Mouse (Mus musculus) forebrain, embryonic 13.5 days (tissue): Measurements from ENCODE around the gene Ak1. TPM values are rescaled to one million over a fixed set of nuclear protein-coding genes. Genes with fewer than 3 reads are reported as not detected.

Experiments
- ATAC-seq: fragments of 200-750 bp; cut with Nextera tagmentation; 2 replicates; pipeline ENCODE4 v1.8.0; 2017
- H3K27ac ChIP-seq: fragments of 300-500 bp; sonication (generic); 2 replicates; pipeline ENCODE4 v1.5.1; 2015; ENCODE audit warnings: inconsistent platforms, mild to moderate bottlenecking, moderate library complexity
- H3K27me3 ChIP-seq: fragments of 300-500 bp; sonication (generic); 2 replicates; pipeline ENCODE4 v1.6.1; 2015; ENCODE audit warnings: mild to moderate bottlenecking, inconsistent platforms
- H3K36me3 ChIP-seq: fragments of 300-500 bp; sonication (generic); 2 replicates; pipeline ENCODE4 v1.6.1; 2015; ENCODE audit warnings: mild to moderate bottlenecking, inconsistent platforms; ENCODE audit not compliant: poor library complexity, severe bottlenecking
- H3K4me1 ChIP-seq: fragments of 300-500 bp; sonication (generic); 2 replicates; pipeline ENCODE4 v1.6.1; 2015; ENCODE audit warnings: inconsistent platforms
- H3K4me2 ChIP-seq: fragments of 300-500 bp; sonication (generic); 2 replicates; pipeline ENCODE4 v1.6.1; 2015; ENCODE audit warnings: inconsistent platforms, mild to moderate bottlenecking, moderate library complexity
- H3K4me3 ChIP-seq: fragments of 300-500 bp; sonication (generic); 2 replicates; pipeline ENCODE4 v1.5.1; 2015; ENCODE audit warnings: mild to moderate bottlenecking, inconsistent platforms
- H3K9ac ChIP-seq: fragments of 300-500 bp; sonication (generic); 2 replicates; pipeline ENCODE4 v1.6.1; 2015; ENCODE audit warnings: mild to moderate bottlenecking, inconsistent platforms
- H3K9me3 ChIP-seq: fragments of 300-500 bp; sonication (generic); replicated peaks from 2 replicates; pipeline ENCODE4 v1.6.1; 2016; ENCODE audit warnings: inconsistent platforms
- WGBS: fragments of 180-500 bp; shearing (Covaris S2); methylation state at CpG from one replicate; pipeline ENCODE4 v1.1.7; 2015; 5-methylcytosine and 5-hydroxymethylcytosine counted together
- polyA plus RNA-seq: library from polyadenylated mRNA; unstranded; fragments of >200 nt; fragmentation: Nextera tagmentation; extraction: Ambion mirVana; gene quantifications from 2 replicates; pipeline ENCODE4 v1.2.1, GENCODE M21; 2015

Ak1 gene
- polyA plus RNA-seq, 1 experiment from 2014 or later, result 48.8 TPM

DNA sequence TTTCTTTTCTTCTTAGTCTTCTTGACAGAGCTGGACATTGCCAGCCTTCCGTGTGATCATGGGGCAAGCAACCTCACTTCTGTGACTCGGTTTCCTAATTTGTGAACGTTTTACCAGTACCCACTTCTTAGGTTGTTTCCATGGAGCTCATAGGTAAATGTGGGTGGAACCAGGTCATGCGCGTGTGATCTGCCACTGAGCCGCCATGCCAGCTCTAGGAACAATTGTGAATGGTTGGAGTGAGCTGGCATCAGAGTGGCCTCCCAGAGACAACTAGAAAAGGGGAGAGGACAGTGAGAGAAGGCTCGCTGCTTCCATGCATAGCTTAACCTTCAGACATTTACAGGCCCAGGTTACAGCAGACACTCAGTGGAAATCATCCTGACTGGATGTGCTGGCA, 46.6 kb downstream of the Ak1 start:
- no peak for ATAC-seq
- H3K4me1 ChIP-seq, result no peaks in the 10 kb centered on the region; the same call in 1 of the 2 replicates
- no peaks in the 10 kb centered on the region for H3K36me3 ChIP-seq
- no peak overlapping the region for H3K4me2 ChIP-seq
- no peak overlapping the region for H3K9ac ChIP-seq
- H3K27me3 ChIP-seq, result no peaks in the 10 kb centered on the region
- WGBS, result 67% methylated on average over 7 of the region's 7 CpGs
- no peaks in the 10 kb centered on the region for H3K9me3 ChIP-seq
- no peak overlapping the region for H3K4me3 ChIP-seq
- H3K27ac ChIP-seq, result no peak overlapping the region

DNA sequence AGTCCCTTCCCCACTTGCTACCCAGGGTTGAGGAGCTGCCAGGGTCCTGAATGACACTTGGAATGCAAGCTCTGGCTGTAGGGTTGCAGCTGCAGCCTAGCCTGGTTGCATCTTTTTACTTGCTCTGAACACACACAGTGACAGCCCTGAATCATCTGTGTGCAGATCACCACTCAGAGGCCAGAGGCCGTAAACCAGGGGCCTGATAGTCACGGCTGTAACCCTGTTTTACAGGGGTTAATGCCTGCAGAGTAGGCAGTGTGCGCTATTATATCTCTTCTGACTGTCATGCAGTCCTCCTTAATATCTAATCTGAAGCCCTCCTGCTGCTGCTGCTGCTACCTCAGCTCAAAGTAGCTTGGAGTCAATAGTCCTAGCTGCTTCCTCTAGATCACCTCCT, 48.3 kb downstream of the Ak1 start:
- H3K9ac ChIP-seq, result no peak overlapping the region
- H3K4me2 ChIP-seq, result no peak overlapping the region
- ATAC-seq, result no peak
- H3K27me3 ChIP-seq, result no peaks in the 10 kb centered on the region
- 82% methylated on average over 3 of the region's 3 CpGs for WGBS
- H3K27ac ChIP-seq, result no peak overlapping the region
- no peak overlapping the region for H3K4me3 ChIP-seq
- no peaks in the 10 kb centered on the region; the same call in 1 of the 2 replicates for H3K4me1 ChIP-seq
- no peaks in the 10 kb centered on the region for H3K9me3 ChIP-seq
- no peaks in the 10 kb centered on the region for H3K36me3 ChIP-seq

DNA sequence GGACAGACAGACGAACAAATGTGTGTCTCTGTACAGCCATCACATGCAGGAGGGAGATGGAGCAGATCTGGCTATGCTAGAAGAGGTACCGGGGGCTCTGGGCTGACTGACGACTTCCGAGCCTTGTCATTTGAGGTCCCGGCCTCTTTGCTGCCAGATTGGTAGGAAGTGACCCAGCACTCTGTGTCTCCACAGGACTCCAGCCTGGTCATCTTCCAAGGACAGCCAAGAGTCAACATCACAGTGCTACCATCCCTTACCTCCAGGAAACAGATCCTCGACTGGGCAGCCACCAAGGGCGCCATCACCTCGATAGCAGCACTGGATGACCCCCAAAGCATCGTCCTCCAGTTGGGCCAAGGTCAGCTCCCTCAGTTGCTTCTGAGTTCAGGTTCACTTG, 49.6 kb downstream of the Ak1 start:
- H3K27me3 ChIP-seq, result no peaks in the 10 kb centered on the region
- no peak overlapping the region for H3K9ac ChIP-seq
- no peak for ATAC-seq
- no peak overlapping the region for H3K4me2 ChIP-seq
- no peak overlapping the region for H3K27ac ChIP-seq
- H3K4me1 ChIP-seq, result no peaks in the 10 kb centered on the region; the same call in 1 of the 2 replicates
- H3K36me3 ChIP-seq, result no peaks in the 10 kb centered on the region
- H3K4me3 ChIP-seq, result no peak overlapping the region
- whole genome bisulfite sequencing, result 87% methylated on average over 9 of the region's 9 CpGs
- H3K9me3 ChIP-seq, result no peaks in the 10 kb centered on the region

DNA sequence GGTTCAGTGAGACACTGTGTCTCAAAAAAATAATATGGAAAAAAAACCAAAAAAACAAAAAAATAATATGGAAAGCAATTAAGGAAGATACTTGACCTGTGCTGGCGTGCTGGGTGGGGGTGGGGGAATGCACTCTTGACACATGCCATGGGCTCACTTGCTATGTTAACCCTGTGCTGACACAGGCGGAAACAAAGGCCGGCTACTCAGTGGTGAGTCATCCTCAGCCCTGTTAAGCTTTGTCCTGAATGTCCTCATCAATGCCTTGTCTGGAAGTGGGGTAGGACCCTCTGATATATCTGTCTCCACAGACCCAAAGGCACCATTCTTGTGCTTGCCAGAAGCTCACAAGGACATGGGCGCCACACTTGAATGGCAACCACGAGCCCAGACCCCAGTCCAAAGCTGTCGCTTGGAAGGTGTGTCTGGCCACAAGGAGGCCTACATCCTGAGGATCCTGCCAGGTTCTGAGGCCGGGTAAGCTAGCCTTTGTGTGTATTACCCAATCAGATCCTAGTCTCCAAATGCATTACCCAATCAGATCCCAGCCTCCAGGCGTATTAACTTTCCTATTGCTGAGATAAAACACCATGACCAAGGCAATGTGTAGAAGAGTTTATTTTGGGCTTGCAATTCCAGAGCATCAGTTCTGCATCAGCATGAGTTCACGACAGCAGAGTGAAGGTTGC, 50.5 kb downstream of the Ak1 start:
- no peak overlapping the region for H3K4me3 ChIP-seq
- H3K27ac ChIP-seq, result no peak overlapping the region
- H3K4me2 ChIP-seq, result no peak overlapping the region
- 64% methylated on average over 9 of the region's 9 CpGs for WGBS
- H3K27me3 ChIP-seq, result no peaks in the 10 kb centered on the region
- no peaks in the 10 kb centered on the region for H3K9me3 ChIP-seq
- no peaks in the 10 kb centered on the region for H3K36me3 ChIP-seq
- no peaks in the 10 kb centered on the region; the same call in 1 of the 2 replicates for H3K4me1 ChIP-seq
- no peak overlapping the region for H3K9ac ChIP-seq
- no peak for ATAC-seq

DNA sequence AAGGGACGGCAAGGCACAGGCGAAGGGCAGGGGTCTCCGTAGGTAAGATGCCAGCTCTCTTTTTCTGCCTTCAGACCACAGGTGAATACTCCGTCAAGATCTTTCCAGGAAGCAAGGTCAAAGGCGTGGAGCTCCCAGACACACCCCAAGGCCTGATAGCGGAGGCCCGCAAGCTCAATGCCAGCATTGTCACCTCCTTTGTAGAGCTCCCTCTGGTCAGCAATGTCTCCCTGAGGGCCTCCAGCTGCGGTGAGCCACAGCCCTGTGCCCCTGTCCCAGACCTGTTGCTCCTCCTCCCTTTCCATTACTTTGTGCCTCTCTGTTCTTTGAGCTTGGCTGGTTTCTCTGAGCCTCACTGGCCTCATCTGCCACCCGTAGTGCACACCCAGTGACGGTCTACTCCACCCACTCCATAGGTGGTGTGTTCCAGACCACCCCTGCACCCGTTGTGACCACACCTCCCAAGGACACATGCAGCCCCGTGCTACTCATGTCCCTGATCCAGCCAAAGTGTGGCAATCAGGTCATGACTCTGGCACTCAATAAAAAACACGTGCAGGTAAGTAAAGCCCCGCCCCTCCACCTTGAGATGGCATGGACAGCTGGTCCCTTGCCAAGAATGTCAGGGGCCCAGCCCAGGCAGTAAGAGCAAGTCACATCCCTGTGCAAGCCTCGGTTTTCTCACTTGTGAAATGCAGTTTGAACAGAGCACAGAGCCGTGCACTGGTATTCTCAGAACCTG, 51.8 kb downstream of the Ak1 start:
- Histone ChIP-seq H3K9me3 (no peaks in the 10 kb centered on the region), H3K27me3 (no peaks in the 10 kb centered on the region), H3K36me3 (no peaks in the 10 kb centered on the region), H3K9ac (no peak overlapping the region), H3K4me3 (no peak overlapping the region), H3K4me1 (no peaks in the 10 kb centered on the region), H3K27ac (no peak overlapping the region), H3K4me2 (no peak overlapping the region)
- 85% methylated on average over 16 of the region's 16 CpGs for WGBS
- ATAC-seq, result no peak

DNA sequence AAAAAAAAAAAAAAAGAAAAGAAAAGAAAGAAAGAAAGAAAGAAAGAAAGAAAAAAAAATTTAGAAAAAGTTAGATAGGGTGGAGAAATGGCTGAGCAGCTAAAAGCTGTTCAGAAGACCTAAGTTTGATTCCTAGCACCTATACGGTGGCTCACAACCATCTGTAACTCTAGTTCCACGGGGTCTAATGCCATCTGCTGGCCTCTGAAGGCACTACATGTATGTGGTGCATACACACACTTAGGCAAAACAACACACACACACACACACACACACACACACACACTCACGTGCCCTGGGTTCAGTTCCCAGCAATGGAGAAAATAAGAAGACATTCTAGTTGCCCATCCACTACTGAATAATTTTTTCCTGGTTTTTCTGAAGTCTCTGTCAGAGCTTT, 55.3 kb downstream of the Ak1 start:
- H3K27me3 ChIP-seq, result no peaks in the 10 kb centered on the region
- no peaks in the 10 kb centered on the region for H3K9me3 ChIP-seq
- no peak overlapping the region for H3K4me2 ChIP-seq
- no peak overlapping the region for H3K27ac ChIP-seq
- no peaks in the 10 kb centered on the region for H3K36me3 ChIP-seq
- no peak overlapping the region for H3K4me3 ChIP-seq
- ATAC-seq, result no peak
- 89% methylated on average over 3 of the region's 3 CpGs for WGBS
- no peaks in the 10 kb centered on the region for H3K4me1 ChIP-seq
- H3K9ac ChIP-seq, result no peak overlapping the region

DNA sequence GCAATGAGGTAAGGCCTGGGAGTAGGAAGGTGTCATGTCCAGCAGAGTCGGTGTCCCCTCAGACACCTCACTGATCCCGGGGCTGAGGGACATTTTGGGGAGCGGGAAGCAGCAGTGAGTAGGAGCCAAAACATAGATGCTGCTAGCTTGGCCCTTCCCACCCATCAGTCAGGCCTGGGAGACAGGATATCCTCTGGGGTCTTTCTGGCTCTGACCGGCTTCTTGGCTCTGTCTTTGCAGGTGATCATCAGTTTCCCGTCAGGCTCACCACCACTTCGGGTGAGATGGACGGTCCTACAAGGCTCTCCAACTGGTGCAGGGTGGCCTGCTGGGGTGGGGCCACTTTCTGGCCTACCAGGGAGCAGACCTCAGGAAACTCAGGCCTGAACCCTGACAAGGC, 56.1 kb downstream of the Ak1 start:
- no peaks in the 10 kb centered on the region for H3K27me3 ChIP-seq
- no peak overlapping the region for H3K27ac ChIP-seq
- H3K9me3 ChIP-seq, result no peaks in the 10 kb centered on the region
- H3K9ac ChIP-seq, result no peak overlapping the region
- H3K4me3 ChIP-seq, result no peak overlapping the region
- ATAC-seq, result no peak
- no peaks in the 10 kb centered on the region for H3K4me1 ChIP-seq
- H3K4me2 ChIP-seq, result no peak overlapping the region
- WGBS, result 97% methylated on average over 7 of the region's 7 CpGs
- H3K36me3 ChIP-seq, result peaks cover 5% of the 10 kb centered on the region

DNA sequence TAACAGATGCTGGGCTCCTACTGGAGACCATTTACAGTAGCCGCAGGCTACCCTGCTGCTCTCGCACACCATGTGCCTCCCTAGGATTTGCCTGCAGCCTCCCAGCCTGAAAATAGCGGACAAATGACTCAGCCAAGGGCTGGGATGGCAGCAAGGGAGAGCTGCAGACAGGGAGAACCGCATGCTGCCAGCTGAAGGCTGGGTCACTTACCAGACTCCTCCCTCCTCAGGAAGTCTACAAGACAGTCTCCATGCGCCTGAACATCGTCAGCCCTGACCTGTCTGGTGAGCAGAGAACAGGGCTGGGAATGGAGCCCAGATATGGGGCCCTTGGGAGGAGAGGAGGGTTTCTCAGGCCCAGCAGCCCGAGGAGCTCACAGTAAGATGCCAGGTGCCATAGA, 58.5 kb downstream of the Ak1 start:
- H3K9ac ChIP-seq, result no peak overlapping the region; the same call in 1 of the 2 replicates
- H3K4me2 ChIP-seq, result no peak overlapping the region
- no peak overlapping the region for H3K4me3 ChIP-seq
- no peak for ATAC-seq
- 62% methylated on average over 7 of the region's 7 CpGs for WGBS
- H3K27me3 ChIP-seq, result no peaks in the 10 kb centered on the region
- H3K9me3 ChIP-seq, result no peaks in the 10 kb centered on the region
- no peak overlapping the region for H3K27ac ChIP-seq
- no peaks in the 10 kb centered on the region for H3K4me1 ChIP-seq
- peaks cover 29% of the 10 kb centered on the region for H3K36me3 ChIP-seq

DNA sequence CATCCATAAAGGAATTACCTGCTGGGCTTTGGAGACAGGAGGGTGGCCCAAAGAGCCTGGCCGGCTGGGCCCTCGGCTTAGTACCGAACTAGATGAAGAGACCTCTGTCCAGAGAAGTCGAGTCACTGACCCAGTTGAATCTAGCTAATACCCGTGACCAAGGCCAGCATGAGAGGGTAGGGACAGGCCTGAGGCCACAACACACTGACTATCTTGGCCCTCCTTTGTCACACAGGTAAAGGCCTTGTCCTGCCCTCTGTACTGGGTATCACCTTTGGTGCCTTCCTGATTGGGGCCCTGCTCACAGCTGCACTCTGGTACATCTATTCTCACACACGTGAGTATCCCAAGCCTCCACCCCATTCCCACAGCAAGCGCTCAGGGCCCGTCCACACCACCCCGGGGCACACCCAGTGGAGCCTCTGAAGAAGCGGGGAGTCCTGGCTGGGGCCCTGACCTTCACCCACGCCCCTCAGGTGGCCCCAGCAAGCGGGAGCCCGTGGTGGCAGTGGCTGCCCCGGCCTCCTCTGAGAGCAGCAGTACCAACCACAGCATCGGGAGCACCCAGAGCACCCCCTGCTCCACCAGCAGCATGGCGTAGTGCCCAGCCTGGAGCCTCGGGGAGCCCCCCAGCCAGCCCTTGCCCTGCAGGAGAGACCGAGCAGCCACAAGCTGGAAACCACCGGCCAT, 59.5 kb downstream of the Ak1 start:
- Histone ChIP-seq H3K27me3 (no peaks in the 10 kb centered on the region), H3K36me3 (peaks cover 39% of the 10 kb centered on the region), H3K4me3 (no peak overlapping the region), H3K4me2 (no peak overlapping the region), H3K9me3 (no peaks in the 10 kb centered on the region), H3K4me1 (no peaks in the 10 kb centered on the region), H3K9ac (no peak overlapping the region; the same call in 1 of the 2 replicates), H3K27ac (no peak overlapping the region)
- no peak for ATAC-seq
- WGBS, result 90% methylated on average over 19 of the region's 19 CpGs

DNA sequence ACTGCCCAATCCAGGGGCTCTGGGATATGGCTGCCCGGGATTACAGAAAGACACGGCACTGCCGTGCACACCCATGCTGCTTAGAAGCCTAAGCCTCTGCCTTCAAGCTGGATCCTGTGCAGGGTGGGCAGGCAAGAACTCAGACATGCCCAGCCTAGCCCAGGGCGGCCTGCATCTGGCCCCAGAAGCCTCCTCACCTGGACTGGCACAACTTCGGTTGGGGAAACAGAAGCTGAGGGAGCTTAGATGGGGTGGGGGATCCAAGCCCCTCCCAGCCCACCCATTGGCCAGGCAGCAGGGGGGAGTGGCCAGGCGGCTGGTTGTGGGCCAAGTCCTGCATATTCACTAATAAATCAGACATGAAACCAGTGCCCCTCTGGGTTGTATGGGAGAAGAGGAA, 60.2 kb downstream of the Ak1 start:
- no peaks in the 10 kb centered on the region for H3K9me3 ChIP-seq
- WGBS, result 57% methylated on average over 6 of the region's 6 CpGs
- H3K4me1 ChIP-seq, result no peaks in the 10 kb centered on the region
- no peak overlapping the region for H3K9ac ChIP-seq
- no peak overlapping the region for H3K4me3 ChIP-seq
- H3K4me2 ChIP-seq, result no peak overlapping the region
- no peak overlapping the region for H3K27ac ChIP-seq
- H3K27me3 ChIP-seq, result no peaks in the 10 kb centered on the region
- ATAC-seq, result 0 out of 2 replicates have a peak, but pooled peaks have one; percentile 27
- H3K36me3 ChIP-seq, result peaks cover 46% of the 10 kb centered on the region

DNA sequence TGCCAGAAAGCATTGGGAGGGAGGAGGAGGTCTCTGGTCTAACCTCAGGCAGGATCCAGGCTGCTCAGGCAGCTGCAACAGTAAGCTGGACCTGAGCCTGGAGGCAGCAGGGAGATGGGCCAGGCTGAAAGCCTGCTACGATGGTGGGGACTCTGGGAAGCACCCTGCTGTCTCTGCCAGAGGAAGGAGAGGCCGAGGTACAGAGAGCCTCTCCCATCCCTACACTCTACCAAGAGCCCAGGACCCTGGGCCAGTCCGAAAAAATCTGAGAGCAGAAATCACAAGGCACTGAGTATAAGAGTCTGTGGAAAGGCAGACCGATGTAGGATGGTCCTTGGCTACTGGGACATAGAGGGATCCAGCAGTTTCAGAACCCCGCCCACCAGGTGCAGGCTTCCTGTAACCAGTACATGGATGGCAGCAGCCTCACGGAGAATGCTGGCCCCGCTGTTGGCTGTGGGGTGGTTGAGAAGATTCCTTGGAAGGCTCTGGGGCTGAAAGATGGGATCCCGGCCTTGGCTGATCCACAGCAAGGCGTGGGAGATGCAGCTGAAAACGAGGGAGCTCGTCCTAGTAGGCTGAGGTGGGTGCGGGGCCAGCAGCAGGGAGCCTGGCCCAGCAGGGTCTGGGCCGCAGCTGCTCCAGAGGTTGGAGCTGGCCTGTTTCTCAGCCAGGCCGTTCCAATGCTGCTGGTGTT, 61.3 kb downstream of the Ak1 start:
- Histone ChIP-seq H3K9me3 (no peaks in the 10 kb centered on the region), H3K27ac (no peak overlapping the region), H3K4me1 (no peaks in the 10 kb centered on the region), H3K9ac (no peak overlapping the region), H3K4me2 (no peak overlapping the region), H3K4me3 (no peak overlapping the region), H3K27me3 (no peaks in the 10 kb centered on the region), H3K36me3 (peaks cover 56% of the 10 kb centered on the region)
- 84% methylated on average over 14 of the region's 14 CpGs for WGBS
- ATAC-seq, result no peak

DNA sequence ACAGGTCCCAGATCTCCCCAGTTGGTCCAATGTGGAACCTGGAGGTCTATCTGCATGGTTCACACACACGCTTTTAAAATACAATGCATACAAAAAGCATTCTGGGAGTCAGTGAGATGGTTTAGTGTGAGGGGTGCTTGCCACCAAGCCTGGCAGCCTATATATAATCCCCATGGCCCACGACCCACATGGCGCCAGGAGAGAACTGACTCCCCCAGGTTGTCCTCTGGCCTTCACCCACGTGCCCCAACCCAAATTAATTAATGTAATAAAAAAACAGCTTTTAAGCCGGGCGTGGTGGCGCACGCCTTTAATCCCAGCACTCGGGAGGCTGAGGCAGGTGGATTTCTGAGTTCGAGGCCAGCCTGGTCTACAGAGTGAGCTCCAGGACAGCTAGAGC, 62.1 kb downstream of the Ak1 start:
- Histone ChIP-seq H3K4me3 (no peak overlapping the region), H3K36me3 (peaks cover 59% of the 10 kb centered on the region), H3K9me3 (no peaks in the 10 kb centered on the region), H3K4me2 (no peak overlapping the region), H3K9ac (no peak overlapping the region), H3K27me3 (no peaks in the 10 kb centered on the region), H3K27ac (no peak overlapping the region), H3K4me1 (no peaks in the 10 kb centered on the region)
- ATAC-seq, result no peak
- WGBS, result 91% methylated on average over 10 of the region's 10 CpGs
